Mouse (Mus musculus): ENCODE measurements around the gene Ces3a. TPM values are rescaled to one million over a fixed set of nuclear protein-coding genes. Genes with fewer than 3 reads are reported as not detected.

Ces3a gene
- polyA plus RNA-seq, 1 experiment from 2014 or later = not detected

GRCm38 (mm10) chr8:105104220-105104619 lies 55.8 kb downstream of the Ces3a start:
- H3K4me2 ChIP-seq (replicated peaks; ENCODE audit: low read depth, low read length) = no peak overlapping the region
- 69% methylated on average over 3 of the region's 3 CpGs for WGBS
- no peak overlapping the region for H3K4me3 ChIP-seq (ENCODE audit: low read depth, low read length)

More at GRCm38 (mm10) chr8:105104220-105104619, 55.8 kb downstream of the Ces3a start:
- no peaks in the 10 kb centered on the region for H3K36me3 ChIP-seq (ENCODE audit: control insufficient read depth, insufficient read depth, low read length)
- H3K27me3 ChIP-seq (ENCODE audit: control insufficient read depth, insufficient read depth, low read length) = no peaks in the 10 kb centered on the region
- H3K9ac ChIP-seq (replicated peaks; ENCODE audit: low read depth, low read length) = no peak overlapping the region
- no peak for ATAC-seq (ENCODE audit: insufficient number of reproducible peaks, insufficient read depth, low FRiP score, low read depth)
- H3K27ac ChIP-seq (ENCODE audit: low read length) = no peak overlapping the region
- no peaks in the 10 kb centered on the region for H3K4me1 ChIP-seq (ENCODE audit: control insufficient read depth, insufficient read depth, low read length)
- no peaks in the 10 kb centered on the region for H3K9me3 ChIP-seq (ENCODE audit: control insufficient read depth, low read depth, low read length)

Other genes with a start within 250 kb of the Ces3a start
- gene Ces2b, start 217.0 kb upstream of the Ces3a start, polyA plus RNA-seq (2014; fragmentation: Nextera tagmentation; extraction: Ambion mirVana) = 0.38 and 0.46 TPM in 2 replicates
- 0.32 TPM in 2 replicates for gene Ces2c, start 201.5 kb upstream of the Ces3a start, polyA plus RNA-seq (2014; fragmentation: Nextera tagmentation; extraction: Ambion mirVana)
- 0.17 and 0.28 TPM in 2 replicates for gene Ces2e, start 122.3 kb upstream of the Ces3a start, polyA plus RNA-seq (2014; fragmentation: Nextera tagmentation; extraction: Ambion mirVana)
- not detected in 2 replicates for gene Ces2f, start 101.2 kb upstream of the Ces3a start, polyA plus RNA-seq (2014; fragmentation: Nextera tagmentation; extraction: Ambion mirVana)
- 1.1 and 1.6 TPM in 2 replicates for gene Ces2g, start 86.9 kb upstream of the Ces3a start, polyA plus RNA-seq (2014; fragmentation: Nextera tagmentation; extraction: Ambion mirVana)
- not detected in 2 replicates for gene Ces2h, start 47.7 kb upstream of the Ces3a start, polyA plus RNA-seq (2014; fragmentation: Nextera tagmentation; extraction: Ambion mirVana)
- not detected in 2 replicates for gene Ces3b, start 35.2 kb downstream of the Ces3a start, polyA plus RNA-seq (2014; fragmentation: Nextera tagmentation; extraction: Ambion mirVana)
- not detected in 2 replicates for gene Ces4a, start 83.2 kb downstream of the Ces3a start, polyA plus RNA-seq (2014; fragmentation: Nextera tagmentation; extraction: Ambion mirVana)
- gene Cbfb, start 122.1 kb downstream of the Ces3a start, polyA plus RNA-seq (2014; fragmentation: Nextera tagmentation; extraction: Ambion mirVana) = 73.7 and 75.2 TPM in 2 replicates
- gene D230025D16Rik, start 176.5 kb downstream of the Ces3a start, polyA plus RNA-seq (2014; fragmentation: Nextera tagmentation; extraction: Ambion mirVana) = 33.1 and 34.5 TPM in 2 replicates
- 22.7 and 29.4 TPM in 2 replicates for gene B3gnt9, start 206.6 kb downstream of the Ces3a start, polyA plus RNA-seq (2014; fragmentation: Nextera tagmentation; extraction: Ambion mirVana)
- gene Tradd, start 216.0 kb downstream of the Ces3a start, polyA plus RNA-seq (2014; fragmentation: Nextera tagmentation; extraction: Ambion mirVana) = 21.7 and 22.0 TPM in 2 replicates
- 3.0 and 3.1 TPM in 2 replicates for gene Fbxl8, start 216.0 kb downstream of the Ces3a start, polyA plus RNA-seq (2014; fragmentation: Nextera tagmentation; extraction: Ambion mirVana)
- gene Hsf4, start 221.2 kb downstream of the Ces3a start, polyA plus RNA-seq (2014; fragmentation: Nextera tagmentation; extraction: Ambion mirVana) = not detected in 2 replicates
- 1.9 and 2.0 TPM in 2 replicates for gene Nol3, start 227.5 kb downstream of the Ces3a start, polyA plus RNA-seq (2014; fragmentation: Nextera tagmentation; extraction: Ambion mirVana)
- 10.3 and 10.7 TPM in 2 replicates for gene 4931428F04Rik, start 241.3 kb downstream of the Ces3a start, polyA plus RNA-seq (2014; fragmentation: Nextera tagmentation; extraction: Ambion mirVana)
- gene Exoc3l, start 247.5 kb downstream of the Ces3a start, polyA plus RNA-seq (2014; fragmentation: Nextera tagmentation; extraction: Ambion mirVana) = 7.9 and 9.2 TPM in 2 replicates
- gene E2f4, start 249.1 kb downstream of the Ces3a start, polyA plus RNA-seq (2014; fragmentation: Nextera tagmentation; extraction: Ambion mirVana) = 95.0 and 95.8 TPM in 2 replicates

Measured in stomach, embryonic 14.5 days (tissue).